Mouse (Mus musculus) B cell, adult 2 months (primary cell): ENCODE data around the gene Gm12355.

Experiments
- DNase-seq, 2 experiments: peaks; one replicate each; pipeline ENCODE4 v3.0.0; 2022

The Gm12355 gene

GRCm38 (mm10) chr11:98581286-98582029, 44.0 kb downstream of the Gm12355 start:
- no peak for DNase-seq

- DNase-seq: no peak
Observed at GRCm38 (mm10) chr11:98580301-98581121, 45.0 kb downstream of the Gm12355 start.

GRCm38 (mm10) chr11:98577776-98578175, 47.7 kb downstream of the Gm12355 start:
- no peak for DNase-seq
